Mouse (Mus musculus) spleen, adult 2 months (tissue): ENCODE measurements around the gene Kifc3. TPM values are rescaled to one million over a fixed set of nuclear protein-coding genes. Genes with fewer than 3 reads are reported as not detected.

Experiments
- DNase-seq, 2 experiments: peaks; one replicate each; pipeline versions ENCODE4 v3.0.0 to v3.0.0-alpha.2; 2012 to 2021; ENCODE audit warnings: low spot score in 2 of 2, low read depth in 1 of 2
- H3K27ac ChIP-seq: fragments of 200-500 bp; 2 replicates; pipeline ENCODE4 v1.5.1; 2012; ENCODE audit warnings: low read length, inconsistent platforms; ENCODE audit not compliant: insufficient read depth
- H3K27me3 ChIP-seq: fragments of 200-500 bp; 2 replicates; pipeline ENCODE4 v1.6.1; 2012; ENCODE audit warnings: mild to moderate bottlenecking, moderate library complexity, low read length, inconsistent platforms; ENCODE audit not compliant: control insufficient read depth, insufficient read depth
- H3K36me3 ChIP-seq: fragments of 200-500 bp; 2 replicates; pipeline ENCODE4 v1.6.1; 2012; ENCODE audit warnings: mild to moderate bottlenecking, low read length, inconsistent platforms; ENCODE audit not compliant: control insufficient read depth, insufficient read depth
- H3K4me1 ChIP-seq: fragments of 200-500 bp; 2 replicates; pipeline ENCODE4 v1.6.1; 2011; ENCODE audit warnings: inconsistent platforms; ENCODE audit not compliant: control insufficient read depth, insufficient read depth, insufficient read length
- H3K4me3 ChIP-seq: fragments of 200-500 bp; 2 replicates; pipeline ENCODE4 v1.5.1; 2011; ENCODE audit warnings: mild to moderate bottlenecking, inconsistent platforms; ENCODE audit not compliant: insufficient read depth, insufficient read length; ENCODE audit errors: extremely low read depth
- CTCF ChIP-seq: fragments of 200-500 bp; IDR thresholded peaks from 2 replicates; pipeline ENCODE4 v1.5.1; 2011; ENCODE audit warnings: mild to moderate bottlenecking, inconsistent platforms; ENCODE audit not compliant: insufficient read depth, insufficient read length, insufficient replicate concordance; ENCODE audit errors: extremely low read depth
- POLR2A ChIP-seq: fragments of 200-500 bp; IDR thresholded peaks from 2 replicates; pipeline ENCODE4 v1.6.1; 2011; ENCODE audit warnings: low read depth, low read length, inconsistent platforms
- WGBS: fragments of 180-500 bp; shearing (Covaris S2); methylation state at CpG from one replicate; pipeline ENCODE4 v1.1.7; 2018; 5-methylcytosine and 5-hydroxymethylcytosine counted together
- polyA plus RNA-seq: library from polyadenylated mRNA; depleted of rRNA; stranded (reverse); fragments of >200 nt; gene quantifications from 2 replicates; pipeline ENCODE4 v1.2.3, GENCODE M21; 2012

Gene Kifc3
- polyA plus RNA-seq, 1 experiment = 9.8 TPM

DNA sequence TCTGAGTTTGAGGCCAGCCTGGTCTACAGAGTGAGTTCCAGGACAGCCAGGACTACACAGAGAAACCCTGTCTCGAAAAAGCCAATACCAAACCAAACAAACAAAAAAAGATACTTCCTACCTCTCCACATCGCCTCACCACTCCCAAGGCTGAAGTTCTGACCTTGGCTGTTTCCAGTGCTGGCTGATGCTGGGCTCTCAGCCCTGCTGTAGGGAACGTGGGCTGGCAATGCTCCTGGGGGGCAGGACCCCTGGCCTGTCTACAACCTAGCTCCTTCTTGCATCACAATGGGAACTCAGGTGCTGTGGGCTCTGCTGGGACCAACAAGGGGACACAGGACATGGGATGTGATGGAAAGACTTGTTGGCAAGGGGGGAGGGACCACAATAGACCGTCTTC is 89.5 kb downstream of the Kifc3 start:
- 62% methylated on average over 4 of the region's 4 CpGs for WGBS

GRCm38 (mm10) chr8:95112594-95112993 is 90.0 kb downstream of the Kifc3 start:
- Histone ChIP-seq H3K36me3 (no peaks in the 10 kb centered on the region), H3K27ac (no peak overlapping the region)

More for the DNA sequence above, 89.5 kb downstream of the Kifc3 start:
- no peak for TF ChIP-seq CTCF
- no peak for TF ChIP-seq POLR2A
- no peak overlapping the region for H3K27ac ChIP-seq
- H3K4me1 ChIP-seq = no peaks in the 10 kb centered on the region
- no peaks in the 10 kb centered on the region for H3K27me3 ChIP-seq
- H3K4me3 ChIP-seq = no peak overlapping the region
- no peak for DNase-seq
- no peaks in the 10 kb centered on the region for H3K36me3 ChIP-seq

GRCm38 (mm10) chr8:95107306-95107705 is 95.3 kb downstream of the Kifc3 start:
- no peak for TF ChIP-seq POLR2A
- Histone ChIP-seq H3K27me3 (no peaks in the 10 kb centered on the region), H3K36me3 (no peaks in the 10 kb centered on the region), H3K27ac (no peak overlapping the region), H3K4me3 (no peak overlapping the region), H3K4me1 (no peaks in the 10 kb centered on the region)
- no peak for DNase-seq
- 89% methylated on average over 13 of the region's 13 CpGs for WGBS

More at GRCm38 (mm10) chr8:95112594-95112993, 90.0 kb downstream of the Kifc3 start:
- TF ChIP-seq POLR2A (no peak), CTCF (no peak)
- no peaks in the 10 kb centered on the region for H3K27me3 ChIP-seq
- H3K4me1 ChIP-seq = no peaks in the 10 kb centered on the region
- DNase-seq = no peak
- WGBS = 86% methylated on average over 3 of the region's 3 CpGs
- no peak overlapping the region for H3K4me3 ChIP-seq

- H3K4me1 ChIP-seq = no peaks in the 10 kb centered on the region
- no peak overlapping the region for H3K27ac ChIP-seq
- TF ChIP-seq POLR2A (no peak), CTCF (no peak)
- H3K27me3 ChIP-seq = no peaks in the 10 kb centered on the region
- DNase-seq = no peak
- H3K4me3 ChIP-seq = no peak overlapping the region
- peaks cover 6% of the 10 kb centered on the region for H3K36me3 ChIP-seq
- WGBS = 73% methylated on average over 4 of the region's 4 CpGs
Observed at GRCm38 (mm10) chr8:95101972-95102371, 100.6 kb downstream of the Kifc3 start.

- peaks cover 8% of the 10 kb centered on the region for H3K36me3 ChIP-seq
- DNase-seq = peak in 1 of 2 experiments; percentile 46
- no peak overlapping the region for H3K27ac ChIP-seq
- no peak overlapping the region for H3K4me3 ChIP-seq
- peak; percentile 85 for TF ChIP-seq CTCF
- TF ChIP-seq POLR2A = no peak
- H3K4me1 ChIP-seq = no peaks in the 10 kb centered on the region
- H3K27me3 ChIP-seq = no peaks in the 10 kb centered on the region
- WGBS = 45% methylated on average over 5 of the region's 5 CpGs
Observed at GRCm38 (mm10) chr8:95099009-95099408, 103.6 kb downstream of the Kifc3 start.

GRCm38 (mm10) chr8:95093574-95093973 is 109.0 kb downstream of the Kifc3 start:
- Histone ChIP-seq H3K4me1 (no peaks in the 10 kb centered on the region), H3K27me3 (no peaks in the 10 kb centered on the region), H3K36me3 (peaks cover 7% of the 10 kb centered on the region), H3K4me3 (no peak overlapping the region), H3K27ac (no peak overlapping the region)
- 85% methylated on average over 4 of the region's 4 CpGs for WGBS
- no peak for DNase-seq
- TF ChIP-seq POLR2A (no peak), CTCF (no peak)

DNA sequence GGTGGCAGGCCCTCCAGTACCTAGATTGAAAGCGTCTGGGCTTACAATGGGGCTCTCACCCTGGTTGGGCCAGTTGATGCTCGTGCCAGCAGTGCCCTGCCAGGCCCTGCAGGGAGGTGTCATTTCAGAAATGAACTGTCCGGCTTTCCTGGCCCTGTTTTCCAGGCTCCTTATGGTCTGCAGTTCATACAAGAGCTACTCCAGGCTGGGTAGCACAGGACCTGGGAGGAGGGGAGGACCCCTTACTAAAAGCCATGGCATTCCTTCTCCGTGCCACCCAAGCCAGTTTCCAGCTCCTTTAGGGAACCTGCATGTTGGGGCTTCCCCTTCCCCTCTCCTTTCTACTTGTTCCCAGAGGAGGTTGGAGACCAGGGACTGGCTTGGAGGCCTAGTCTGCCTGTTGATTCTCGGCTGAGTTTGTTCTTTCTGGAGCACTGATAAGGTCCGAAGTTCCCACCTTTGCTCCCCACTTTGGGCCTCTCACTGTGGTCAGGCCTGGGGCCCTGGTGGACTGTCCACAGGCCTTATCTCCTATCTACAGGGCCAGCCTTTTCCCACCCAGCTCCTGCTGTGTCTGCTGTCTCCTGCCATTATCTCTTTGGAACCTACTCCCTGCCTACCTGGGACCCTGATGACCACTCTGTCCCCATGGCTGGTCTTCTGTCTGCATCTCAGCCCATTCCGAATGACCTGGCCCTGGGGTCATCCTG is 117.0 kb downstream of the Kifc3 start:
- Histone ChIP-seq H3K4me1 (peaks cover 5% of the 10 kb centered on the region; the same call in 1 of the 2 replicates), H3K36me3 (peaks cover 4% of the 10 kb centered on the region), H3K4me3 (no peak overlapping the region), H3K27me3 (no peaks in the 10 kb centered on the region), H3K27ac (peak overlapping the region; percentile 42; the same call in 1 of the 2 replicates)
- TF ChIP-seq CTCF (no peak), POLR2A (no peak)
- 90% methylated on average over 7 of the region's 7 CpGs for WGBS
- no peak for DNase-seq
